Mouse (Mus musculus): ENCODE measurements around the gene Grin1. TPM values are rescaled to one million over a fixed set of nuclear protein-coding genes. Genes with fewer than 3 reads are reported as not detected.

Gene Grin1
- polyA plus RNA-seq (2012; rRNA removed) (0.34 and 0.42 TPM in 2 replicates), polyA plus RNA-seq (2014; fragmentation: Nextera tagmentation; extraction: Ambion mirVana) (0.43 and 1.3 TPM in 2 replicates)

GRCm38 (mm10) chr2:25318971-25319773 is at the start of gene Grin1:
TSS of gene Grin1 (minus strand) at chr2:25319187.
- Histone ChIP-seq H3K4me3 (replicated peaks; ENCODE audit: low read length) (peak within 1 kb of the TSS; percentile 27), H3K4me2 (replicated peaks; ENCODE audit: low read depth, low read length, severe bottlenecking) (peak within 1 kb of the TSS; percentile 48), H3K4me1 (ENCODE audit: control insufficient read depth, insufficient read depth, low read length) (no peaks in the 10 kb centered on the region), H3K27ac (replicated peaks; ENCODE audit: low read depth, low read length) (no peak within 1 kb of the TSS), H3K36me3 (ENCODE audit: control insufficient read depth, insufficient read depth, low read length) (no peaks in the 10 kb centered on the region), H3K9me3 (ENCODE audit: control insufficient read depth, low read length) (no peaks in the 10 kb centered on the region), H3K27me3 (ENCODE audit: control insufficient read depth, insufficient read depth, low read length) (peaks cover 19% of the 10 kb centered on the region), H3K9ac (ENCODE audit: low read depth, low read length, severe bottlenecking) (no peak within 1 kb of the TSS)
- 12% methylated on average over 46 of the region's 58 CpGs for WGBS
- ATAC-seq (ENCODE audit: low FRiP score, low read depth) (peak; percentile 71; the same call in 1 of the 2 replicates), DNase-seq (ENCODE audit: low spot score) (peak; percentile 76)
- TF ChIP-seq POLR2A (IDR thresholded peaks at IDR 0.05; ENCODE audit: borderline replicate concordance, extremely low read depth, insufficient read depth, insufficient read length), result no peak

DNA sequence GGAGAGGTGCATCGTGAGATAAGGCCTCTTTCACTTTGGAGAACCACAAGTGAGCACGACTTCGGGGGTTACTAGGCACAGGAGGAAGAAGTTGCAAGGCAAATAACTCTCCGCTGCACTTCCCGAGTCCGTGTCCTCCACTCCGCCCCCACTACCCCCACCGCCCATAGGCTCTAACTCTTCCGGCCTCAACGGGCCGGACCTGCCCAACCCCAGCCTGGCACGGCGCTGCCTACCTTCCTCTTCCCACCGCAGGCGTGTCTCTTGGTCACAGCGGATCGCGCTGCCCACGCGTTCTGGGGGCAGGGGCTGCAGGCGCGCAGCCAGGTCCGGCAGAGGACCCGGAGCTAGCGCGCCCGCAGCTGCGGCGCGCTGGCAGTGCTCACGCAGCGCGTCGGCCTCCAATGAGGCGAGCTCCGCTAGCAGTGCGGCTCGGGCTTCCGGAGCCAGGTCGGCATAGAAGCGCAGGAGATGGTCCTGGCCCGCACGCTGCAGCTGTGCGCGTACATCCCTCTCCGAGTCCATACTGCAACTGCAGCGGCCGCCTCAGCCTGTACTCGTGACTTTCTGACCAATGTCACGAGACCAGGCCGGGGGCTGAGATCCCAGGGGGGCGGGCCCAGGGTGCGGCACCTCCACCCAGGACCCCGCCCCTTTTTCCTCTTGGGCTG is 46.2 kb upstream of the Grin1 start, which contains the start of gene Uap1l1:
TSS of gene Uap1l1 (minus strand) at position 592 of the 671 bp plus-strand sequence.
- peak within 1 kb of the TSS; percentile 99 for H3K4me2 ChIP-seq (replicated peaks; ENCODE audit: low read depth, low read length, severe bottlenecking)
- H3K36me3 ChIP-seq (ENCODE audit: control insufficient read depth, insufficient read depth, low read length), result no peaks in the 10 kb centered on the region
- DNase-seq (ENCODE audit: low spot score) (peak; percentile 66), ATAC-seq (ENCODE audit: low FRiP score, low read depth) (peak; percentile 71)
- no peak within 1 kb of the TSS for H3K27ac ChIP-seq (replicated peaks; ENCODE audit: low read depth, low read length)
- peak within 1 kb of the TSS; percentile 66 for H3K9ac ChIP-seq (ENCODE audit: low read depth, low read length, severe bottlenecking)
- no peaks in the 10 kb centered on the region for H3K9me3 ChIP-seq (ENCODE audit: control insufficient read depth, low read length)
- 0 out of 2 replicates have a peak, but pooled peaks cover 3% of the 10 kb centered on the region for H3K27me3 ChIP-seq (ENCODE audit: control insufficient read depth, insufficient read depth, low read length)
- no peaks in the 10 kb centered on the region; the same call in 1 of the 2 replicates for H3K4me1 ChIP-seq (ENCODE audit: control insufficient read depth, insufficient read depth, low read length)
- H3K4me3 ChIP-seq (replicated peaks; ENCODE audit: low read length), result peak within 1 kb of the TSS; percentile 60
- TF ChIP-seq POLR2A (IDR thresholded peaks at IDR 0.05; ENCODE audit: borderline replicate concordance, extremely low read depth, insufficient read depth, insufficient read length), result no peak
- WGBS, result 0% methylated on average over 47 of the region's 54 CpGs

GRCm38 (mm10) chr2:25364761-25365090 is 45.7 kb upstream of the Grin1 start:
- Histone ChIP-seq H3K9me3 (ENCODE audit: control insufficient read depth, low read length) (no peaks in the 10 kb centered on the region), H3K9ac (ENCODE audit: low read depth, low read length, severe bottlenecking) (peak overlapping the region; percentile 66), H3K27me3 (ENCODE audit: control insufficient read depth, insufficient read depth, low read length) (0 out of 2 replicates have a peak, but pooled peaks cover 3% of the 10 kb centered on the region), H3K27ac (replicated peaks; ENCODE audit: low read depth, low read length) (no peak overlapping the region), H3K36me3 (ENCODE audit: control insufficient read depth, insufficient read depth, low read length) (no peaks in the 10 kb centered on the region), H3K4me1 (ENCODE audit: control insufficient read depth, insufficient read depth, low read length) (no peaks in the 10 kb centered on the region; the same call in 1 of the 2 replicates), H3K4me3 (replicated peaks; ENCODE audit: low read length) (peak overlapping the region; percentile 60), H3K4me2 (replicated peaks; ENCODE audit: low read depth, low read length, severe bottlenecking) (peak overlapping the region; percentile 99)
- TF ChIP-seq POLR2A (IDR thresholded peaks at IDR 0.05; ENCODE audit: borderline replicate concordance, extremely low read depth, insufficient read depth, insufficient read length), result no peak
- DNase-seq (ENCODE audit: low spot score) (no peak), ATAC-seq (ENCODE audit: low FRiP score, low read depth) (no peak)
- 28% methylated on average over 9 of the region's 9 CpGs for WGBS

DNA sequence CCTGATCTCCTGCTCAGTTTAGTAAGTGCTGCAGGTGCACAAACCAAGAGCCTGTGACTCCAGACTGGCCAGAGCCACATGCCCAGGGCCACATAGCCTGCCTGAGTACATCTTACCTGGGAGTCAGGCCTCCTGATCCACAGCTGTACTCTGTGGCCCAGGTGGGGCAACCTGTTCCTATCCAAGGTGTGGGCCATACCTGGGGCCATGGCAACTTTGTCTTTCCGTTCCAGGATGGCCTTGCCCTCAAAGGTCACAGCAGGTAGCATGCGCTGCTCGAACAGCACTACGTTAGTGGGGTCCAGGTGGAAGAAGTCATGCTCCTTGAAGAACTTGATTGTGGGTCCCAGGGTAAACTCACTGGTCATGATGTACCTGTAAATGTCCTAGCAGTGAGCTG is 45.3 kb upstream of the Grin1 start:
- Histone ChIP-seq H3K27me3 (ENCODE audit: control insufficient read depth, insufficient read depth, low read length) (0 out of 2 replicates have a peak, but pooled peaks cover 3% of the 10 kb centered on the region), H3K36me3 (ENCODE audit: control insufficient read depth, insufficient read depth, low read length) (no peaks in the 10 kb centered on the region), H3K9ac (ENCODE audit: low read depth, low read length, severe bottlenecking) (no peak overlapping the region), H3K4me1 (ENCODE audit: control insufficient read depth, insufficient read depth, low read length) (no peaks in the 10 kb centered on the region; the same call in 1 of the 2 replicates), H3K27ac (replicated peaks; ENCODE audit: low read depth, low read length) (no peak overlapping the region), H3K9me3 (ENCODE audit: control insufficient read depth, low read length) (no peaks in the 10 kb centered on the region), H3K4me2 (replicated peaks; ENCODE audit: low read depth, low read length, severe bottlenecking) (no peak overlapping the region), H3K4me3 (replicated peaks; ENCODE audit: low read length) (no peak overlapping the region)
- ATAC-seq (ENCODE audit: low FRiP score, low read depth) (no peak), DNase-seq (ENCODE audit: low spot score) (no peak)
- no peak for TF ChIP-seq POLR2A (IDR thresholded peaks at IDR 0.05; ENCODE audit: borderline replicate concordance, extremely low read depth, insufficient read depth, insufficient read length)
- WGBS, result 87% methylated on average over 4 of the region's 4 CpGs

- TF ChIP-seq POLR2A (IDR thresholded peaks at IDR 0.05; ENCODE audit: borderline replicate concordance, extremely low read depth, insufficient read depth, insufficient read length), result no peak
- DNase-seq (ENCODE audit: low spot score) (no peak), ATAC-seq (ENCODE audit: low FRiP score, low read depth) (no peak)
- H3K4me2 ChIP-seq (replicated peaks; ENCODE audit: low read depth, low read length, severe bottlenecking), result no peak overlapping the region
- H3K9me3 ChIP-seq (ENCODE audit: control insufficient read depth, low read length), result no peaks in the 10 kb centered on the region
- no peak overlapping the region for H3K4me3 ChIP-seq (replicated peaks; ENCODE audit: low read length)
- H3K27me3 ChIP-seq (ENCODE audit: control insufficient read depth, insufficient read depth, low read length), result 0 out of 2 replicates have a peak, but pooled peaks cover 3% of the 10 kb centered on the region
- H3K4me1 ChIP-seq (ENCODE audit: control insufficient read depth, insufficient read depth, low read length), result no peaks in the 10 kb centered on the region; the same call in 1 of the 2 replicates
- H3K9ac ChIP-seq (ENCODE audit: low read depth, low read length, severe bottlenecking), result no peak overlapping the region
- no peak overlapping the region for H3K27ac ChIP-seq (replicated peaks; ENCODE audit: low read depth, low read length)
- WGBS, result 49% methylated on average over 13 of the region's 13 CpGs
- H3K36me3 ChIP-seq (ENCODE audit: control insufficient read depth, insufficient read depth, low read length), result no peaks in the 10 kb centered on the region
Observed at GRCm38 (mm10) chr2:25363478-25364178, 44.6 kb upstream of the Grin1 start.
